Mouse (Mus musculus): ENCODE data around the gene Gli1. TPM values are rescaled to one million over a fixed set of nuclear protein-coding genes. Genes with fewer than 3 reads are reported as not detected.
A peak's percentile ranks its signal among the peaks of the same experiment; 100 is the strongest.

The Gli1 gene
- total and polyA plus RNA-seq, 3 experiments: 0.10 to 0.42 TPM; not detected in 1

DNA sequence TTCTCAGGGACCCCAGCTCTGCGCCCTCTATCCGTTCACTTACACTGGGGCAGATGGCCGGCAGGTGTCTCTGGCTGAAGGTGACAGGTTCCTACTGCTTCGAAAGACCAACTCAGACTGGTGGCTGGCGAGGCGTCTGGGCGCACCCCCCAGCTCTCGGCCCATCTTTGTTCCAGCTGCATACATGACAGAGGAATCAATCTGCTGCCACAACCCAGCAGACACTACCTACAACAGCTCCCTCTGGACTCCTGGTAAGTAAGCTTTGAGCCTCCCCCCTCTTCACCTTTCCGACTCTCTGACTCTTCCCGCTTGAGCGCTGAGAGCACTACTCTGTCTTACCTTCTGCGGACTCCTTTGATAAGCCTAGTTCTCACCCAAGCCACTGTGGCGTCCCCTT is 19.6 kb downstream of the Gli1 start:
- Histone ChIP-seq H3K9me3 (replicated peaks; ENCODE audit: low read length) (no peaks in the 10 kb centered on the region), H3K27ac (ENCODE audit: insufficient read depth, low read depth) (no peak overlapping the region), H3K79me2 (replicated peaks; ENCODE audit: control insufficient read depth, extremely low read depth, insufficient read depth, poor library complexity, severe bottlenecking) (no peaks in the 10 kb centered on the region), H3K4me1 (ENCODE audit: control insufficient read depth in 1 of 2, insufficient read depth in 2 of 2) (peaks cover 5 to 36% of the 10 kb centered on the region in 2 experiments), H3K9ac (ENCODE audit: insufficient read depth, low read depth) (no peak overlapping the region), H3K36me3 (replicated peaks in 1 of 2; ENCODE audit: control insufficient read depth in 1 of 2, insufficient read depth in 1 of 2, low read length in 1 of 2) (peaks cover 14 to 20% of the 10 kb centered on the region in 2 experiments), H3K27me3 (replicated peaks) (no peaks in the 10 kb centered on the region), H3K4me2 (ENCODE audit: insufficient read depth, low read depth, poor library complexity, severe bottlenecking) (no peak overlapping the region), H3K4me3 (replicated peaks in 1 of 3; ENCODE audit: low read depth in 2 of 3, low read length in 2 of 3, poor library complexity in 1 of 3) (no peak overlapping the region)
- TF ChIP-seq IRF4 (IDR thresholded peaks at IDR 0.05; ENCODE audit: low read depth, low read length): no peak
- TF ChIP-seq MYC (IDR thresholded peaks at IDR 0.05; ENCODE audit: low read depth, low read length): no peak
- TF ChIP-seq MXI1 (IDR thresholded peaks at IDR 0.05; ENCODE audit: low read depth, low read length): no peak
- TF ChIP-seq RAD21 (IDR thresholded peaks at IDR 0.05; ENCODE audit: low read depth, low read length): no peak
- no peak for TF ChIP-seq UBTF (IDR thresholded peaks at IDR 0.05; ENCODE audit: low read depth, low read length)
- no peak for TF ChIP-seq CHD2 (IDR thresholded peaks at IDR 0.05; ENCODE audit: low read length)
- TF ChIP-seq ZNF384 (IDR thresholded peaks at IDR 0.05; ENCODE audit: low read depth, low read length): no peak
- TF ChIP-seq USF1 (IDR thresholded peaks at IDR 0.05; ENCODE audit: low read depth, low read length): no peak
- TF ChIP-seq MAFK (IDR thresholded peaks at IDR 0.05; ENCODE audit: insufficient replicate concordance, low read length): no peak
- TF ChIP-seq ETS1 (conservative IDR thresholded peaks at IDR 0.05; ENCODE audit: low read depth, low read length): no peak
- TF ChIP-seq BHLHE40 (IDR thresholded peaks at IDR 0.05; ENCODE audit: low read depth, low read length): no peak
- no peak for TF ChIP-seq JUND (conservative IDR thresholded peaks at IDR 0.05; ENCODE audit: low read depth, low read length)
- TF ChIP-seq GABPA (IDR thresholded peaks at IDR 0.05; ENCODE audit: insufficient replicate concordance, low read depth, low read length): no peak
- no peak for TF ChIP-seq POLR2AphosphoS2 (IDR thresholded peaks at IDR 0.05; ENCODE audit: low read depth, low read length)
- TF ChIP-seq JUN (IDR thresholded peaks at IDR 0.05; ENCODE audit: insufficient read depth, low read depth, low read length): no peak
- TF ChIP-seq MAX (IDR thresholded peaks at IDR 0.05; ENCODE audit: low read length): no peak
- TF ChIP-seq MAZ (IDR thresholded peaks at IDR 0.05; ENCODE audit: low read depth, low read length): no peak
- no peak for TF ChIP-seq CTCF (conservative IDR thresholded peaks at IDR 0.05 in 1 of 2, IDR thresholded peaks at IDR 0.05 in 1 of 2; ENCODE audit: low read depth in 2 of 2, low read length in 2 of 2)
- TF ChIP-seq RCOR1 (conservative IDR thresholded peaks at IDR 0.05; ENCODE audit: low read depth, low read length): no peak
- TF ChIP-seq CHD1 (IDR thresholded peaks at IDR 0.05; ENCODE audit: low read depth, low read length): no peak
- dilution Hi-C loops (cut with MboI; ENCODE audit: extremely low pct_ligation_motif_present, extremely low pct_unique_long_range_greater_than_20kb, low sequenced_read_pairs) (no loop called here), in situ Hi-C loops (cut with MboI; ENCODE audit: low pct_ligation_motif_present, low pct_unique_long_range_greater_than_20kb, low sequenced_read_pairs) (no loop called here)
- DNase-seq (ENCODE audit: extremely low read depth): no peak

DNA sequence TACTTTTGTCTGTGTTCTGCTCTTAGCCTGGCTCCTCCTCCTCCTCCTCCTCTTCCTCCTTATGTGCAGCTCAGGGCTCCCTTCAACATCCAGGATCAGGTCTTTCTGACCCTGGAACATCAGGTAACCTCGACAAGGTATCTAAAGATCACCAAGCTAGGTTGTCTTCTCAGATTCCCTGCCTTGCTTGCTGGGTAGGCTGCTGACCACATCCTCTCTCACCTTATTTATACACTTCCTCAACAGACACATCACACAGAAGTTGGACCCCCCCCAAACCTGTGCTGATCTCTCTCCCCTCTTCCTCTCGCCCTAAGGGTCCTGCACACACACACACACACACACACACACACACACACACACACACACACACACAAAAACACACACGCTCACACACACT is 20.2 kb downstream of the Gli1 start, which contains the start of gene Arhgap9:
Gene Arhgap9 (plus strand): TSS at position 344 of the 400 bp plus-strand sequence.
- peaks cover 5 to 36% of the 10 kb centered on the region in 2 experiments for H3K4me1 ChIP-seq (ENCODE audit: control insufficient read depth in 1 of 2, insufficient read depth in 2 of 2)
- 0 out of 2 replicates have a peak within 1 kb of the TSS, but pooled peaks have one; percentile 97 for H3K4me2 ChIP-seq (ENCODE audit: insufficient read depth, low read depth, poor library complexity, severe bottlenecking)
- TF ChIP-seq RAD21 (IDR thresholded peaks at IDR 0.05; ENCODE audit: low read depth, low read length) (no peak), USF2 (conservative IDR thresholded peaks at IDR 0.05; ENCODE audit: low read depth, low read length) (no peak), MYC (IDR thresholded peaks at IDR 0.05; ENCODE audit: low read depth, low read length) (no peak), CHD2 (IDR thresholded peaks at IDR 0.05; ENCODE audit: low read length) (no peak)

More for the DNA sequence above, 20.2 kb downstream of the Gli1 start, which contains the start of gene Arhgap9:
- Histone ChIP-seq H3K27me3 (replicated peaks) (no peaks in the 10 kb centered on the region), H3K36me3 (replicated peaks in 1 of 2; ENCODE audit: control insufficient read depth in 1 of 2, insufficient read depth in 1 of 2, low read length in 1 of 2) (peaks cover 10 to 14% of the 10 kb centered on the region in 2 experiments), H3K4me3 (replicated peaks in 1 of 3; ENCODE audit: low read depth in 2 of 3, low read length in 2 of 3, poor library complexity in 1 of 3) (peak within 1 kb of the TSS in 2 of 3 experiments; percentile 58 to 75), H3K79me2 (replicated peaks; ENCODE audit: control insufficient read depth, extremely low read depth, insufficient read depth, poor library complexity, severe bottlenecking) (no peaks in the 10 kb centered on the region), H3K9me3 (replicated peaks; ENCODE audit: low read length) (no peaks in the 10 kb centered on the region), H3K9ac (ENCODE audit: insufficient read depth, low read depth) (no peak within 1 kb of the TSS), H3K27ac (ENCODE audit: insufficient read depth, low read depth) (no peak within 1 kb of the TSS)
- in situ Hi-C loops (cut with MboI; ENCODE audit: low pct_ligation_motif_present, low pct_unique_long_range_greater_than_20kb, low sequenced_read_pairs) (no loop called here), dilution Hi-C loops (cut with MboI; ENCODE audit: extremely low pct_ligation_motif_present, extremely low pct_unique_long_range_greater_than_20kb, low sequenced_read_pairs) (no loop called here)
- no peak for DNase-seq (ENCODE audit: extremely low read depth)
